Mouse (Mus musculus): Measurements from ENCODE around the gene Ano9.

- TF ChIP-seq POLR2A (IDR thresholded peaks at IDR 0.05; ENCODE audit: insufficient read length, low read depth) (no peak), MYOD1 (IDR thresholded peaks at IDR 0.05; ENCODE audit: control insufficient read depth in 1 of 3, insufficient read length in 2 of 3, low read depth in 2 of 3) (no peak), USF1 (IDR thresholded peaks at IDR 0.05; ENCODE audit: low read depth) (no peak), POLR2AphosphoS2 (IDR thresholded peaks at IDR 0.05; ENCODE audit: insufficient read length, low read depth) (no peak), MAX (IDR thresholded peaks at IDR 0.05; ENCODE audit: low read depth) (no peak), TCF12 (IDR thresholded peaks at IDR 0.05; ENCODE audit: insufficient read depth, poor library complexity, severe bottlenecking) (no peak), E2F4 (IDR thresholded peaks at IDR 0.05; ENCODE audit: insufficient read depth) (no peak), TCF3 (IDR thresholded peaks at IDR 0.05; ENCODE audit: insufficient read length, low read depth) (no peak), CEBPB (IDR thresholded peaks at IDR 0.05; ENCODE audit: insufficient read depth, poor library complexity, severe bottlenecking) (no peak), MYOG (IDR thresholded peaks at IDR 0.05; ENCODE audit: control insufficient read depth in 1 of 3, insufficient read depth in 1 of 3, insufficient read length in 2 of 3, low read depth in 2 of 3) (no peak), SRF (IDR thresholded peaks at IDR 0.05; ENCODE audit: control insufficient read depth, insufficient read length, low read depth) (no peak), REST (IDR thresholded peaks at IDR 0.05; ENCODE audit: insufficient read depth, insufficient read length) (no peak)
Observed at GRCm38 (mm10) chr7:141062525-141062924, 55.1 kb downstream of the Ano9 start.
